Mouse (Mus musculus) neutrophil, adult 83 days (primary cell): ENCODE data around the gene Fam32a. TPM values are rescaled to one million over a fixed set of nuclear protein-coding genes. Genes with fewer than 3 reads are reported as not detected.

ENCODE experiments used
- total RNA-seq, 2 experiments: library from RNA; stranded (reverse); gene quantifications; one replicate each; pipeline ENCODE4 v1.2.4; 2023

Fam32a gene
- total RNA-seq: 100 to 1,000 TPM; 101 to 115 TPM

DNA sequence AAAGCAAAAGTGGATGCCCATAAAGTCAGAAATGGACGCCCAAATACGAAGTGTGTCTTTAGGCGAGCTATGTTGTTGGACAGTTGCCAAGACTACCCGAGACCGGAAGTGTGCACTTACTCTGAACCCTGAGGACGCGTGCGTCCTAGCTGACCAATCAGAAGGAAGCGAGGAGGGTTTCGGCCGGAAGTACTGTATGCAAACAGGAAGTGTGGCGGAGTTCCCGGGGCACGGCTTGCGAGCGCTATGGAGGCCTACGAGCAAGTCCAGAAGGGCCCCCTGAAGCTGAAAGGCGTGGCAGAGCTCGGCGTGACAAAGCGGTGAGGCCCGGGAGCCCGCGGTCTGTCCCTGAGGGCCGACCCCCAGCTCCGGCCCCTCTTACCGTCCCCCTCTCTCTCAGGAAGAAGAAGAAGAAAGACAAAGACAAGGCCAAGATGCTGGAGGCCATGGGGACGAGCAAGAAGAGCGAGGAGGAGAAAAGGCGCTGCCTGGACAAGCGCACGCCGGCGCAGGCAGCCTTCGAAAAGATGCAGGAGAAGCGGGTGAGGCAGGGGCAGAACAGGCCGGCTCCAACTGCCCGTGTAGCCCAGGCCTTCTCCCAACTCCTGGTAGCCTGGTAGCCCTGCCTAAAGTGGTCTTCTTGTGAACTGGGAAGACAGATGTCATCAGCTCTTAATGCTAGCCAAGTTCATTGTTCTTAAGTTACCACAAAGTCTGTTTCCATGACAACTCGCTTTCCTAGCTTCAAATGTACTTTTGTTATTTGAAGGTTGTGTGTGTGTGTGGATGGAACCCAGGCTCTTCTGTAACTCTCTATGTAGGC, at the start of gene Fam32a:
Gene Fam32a, plus strand, starts transcription at position 190 of the 823 bp plus-strand sequence.

DNA sequence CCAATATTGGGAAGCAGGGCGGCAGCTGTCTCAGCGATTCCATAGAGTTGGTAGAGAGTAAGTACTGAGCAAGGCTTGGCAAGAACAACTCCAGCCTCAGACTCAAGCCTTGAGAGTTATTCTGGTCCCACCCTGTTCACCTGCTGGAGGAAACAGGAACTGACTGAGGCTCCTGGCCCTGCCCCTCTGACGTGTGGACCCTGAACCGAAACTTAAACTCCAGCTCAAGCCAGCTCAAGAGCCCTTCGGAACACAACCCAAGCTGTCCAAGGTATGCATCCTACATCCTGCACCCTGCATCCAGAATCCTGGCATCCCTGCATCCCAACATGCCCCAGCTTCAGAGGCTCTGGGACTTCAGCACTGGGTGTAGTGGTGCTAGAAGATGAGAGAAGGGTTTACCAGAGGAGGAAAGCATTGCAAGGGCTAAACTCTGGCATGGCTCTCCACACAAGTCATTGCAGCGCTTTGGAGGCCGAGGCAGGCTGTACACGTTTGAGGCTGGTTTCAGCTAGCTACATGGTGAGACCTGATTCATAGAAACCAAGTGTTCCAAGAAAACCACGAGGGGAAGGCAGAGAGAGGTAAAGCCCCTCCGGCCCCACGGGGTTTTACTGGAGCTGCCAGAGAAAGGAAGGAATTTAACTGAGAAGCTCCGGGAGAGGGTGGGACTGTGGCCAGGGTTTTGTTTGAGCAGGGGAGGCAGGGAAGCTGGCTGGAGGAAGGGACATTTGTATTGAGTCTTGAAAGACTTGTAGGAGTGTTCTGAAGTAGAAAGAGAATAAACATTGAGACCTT, 29.9 kb upstream of the Fam32a start, which contains the start of gene Hsh2d:
Gene Hsh2d, plus strand, starts transcription at position 222 of the 798 bp plus-strand sequence.

DNA sequence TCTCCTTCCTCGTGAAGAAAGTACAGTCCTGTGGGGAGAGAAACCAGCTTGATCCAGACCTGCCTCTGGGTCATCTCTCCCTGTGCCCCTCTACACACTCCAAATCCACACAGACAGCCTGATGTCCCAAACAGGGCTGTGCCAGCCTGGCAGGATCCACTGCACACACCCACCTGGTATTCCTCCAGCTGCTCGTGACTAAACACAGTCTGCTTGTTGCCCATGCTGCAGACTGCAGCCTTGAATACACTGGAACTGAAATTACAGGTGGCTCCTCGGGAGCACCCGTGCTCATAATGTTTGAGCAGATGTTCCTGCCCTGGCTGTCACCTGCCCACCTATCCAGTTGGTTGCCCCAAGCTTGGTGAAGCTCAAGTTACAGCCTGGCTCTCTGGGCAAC, 6.8 kb upstream of the Fam32a start, which contains the start of gene Cib3:
Gene Cib3, minus strand, starts transcription at position 87 of the 400 bp plus-strand sequence.

DNA sequence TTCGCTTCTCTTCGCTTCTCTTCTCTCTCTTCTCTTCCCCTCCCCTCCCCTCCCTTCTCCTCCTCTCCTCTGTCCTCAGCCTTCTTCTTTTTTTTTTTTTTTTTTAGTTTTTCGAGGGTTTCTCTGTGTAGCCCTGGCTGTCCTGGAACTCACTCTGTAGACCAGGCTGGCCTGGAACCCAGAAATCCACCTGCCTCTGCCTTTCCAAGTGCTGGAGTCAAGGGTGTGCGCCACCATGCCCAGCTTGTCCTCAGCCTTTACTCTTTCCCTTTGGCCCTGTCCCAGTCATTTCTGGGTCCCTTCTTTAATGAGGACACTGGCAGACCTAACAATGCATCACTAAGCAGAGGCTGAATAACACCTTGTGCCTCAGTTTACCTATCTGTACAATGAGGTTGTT, 6.0 kb upstream of the Fam32a start, which contains the start of gene Gm11034:
Gene Gm11034, minus strand, starts transcription at position 101 of the 400 bp plus-strand sequence.

DNA sequence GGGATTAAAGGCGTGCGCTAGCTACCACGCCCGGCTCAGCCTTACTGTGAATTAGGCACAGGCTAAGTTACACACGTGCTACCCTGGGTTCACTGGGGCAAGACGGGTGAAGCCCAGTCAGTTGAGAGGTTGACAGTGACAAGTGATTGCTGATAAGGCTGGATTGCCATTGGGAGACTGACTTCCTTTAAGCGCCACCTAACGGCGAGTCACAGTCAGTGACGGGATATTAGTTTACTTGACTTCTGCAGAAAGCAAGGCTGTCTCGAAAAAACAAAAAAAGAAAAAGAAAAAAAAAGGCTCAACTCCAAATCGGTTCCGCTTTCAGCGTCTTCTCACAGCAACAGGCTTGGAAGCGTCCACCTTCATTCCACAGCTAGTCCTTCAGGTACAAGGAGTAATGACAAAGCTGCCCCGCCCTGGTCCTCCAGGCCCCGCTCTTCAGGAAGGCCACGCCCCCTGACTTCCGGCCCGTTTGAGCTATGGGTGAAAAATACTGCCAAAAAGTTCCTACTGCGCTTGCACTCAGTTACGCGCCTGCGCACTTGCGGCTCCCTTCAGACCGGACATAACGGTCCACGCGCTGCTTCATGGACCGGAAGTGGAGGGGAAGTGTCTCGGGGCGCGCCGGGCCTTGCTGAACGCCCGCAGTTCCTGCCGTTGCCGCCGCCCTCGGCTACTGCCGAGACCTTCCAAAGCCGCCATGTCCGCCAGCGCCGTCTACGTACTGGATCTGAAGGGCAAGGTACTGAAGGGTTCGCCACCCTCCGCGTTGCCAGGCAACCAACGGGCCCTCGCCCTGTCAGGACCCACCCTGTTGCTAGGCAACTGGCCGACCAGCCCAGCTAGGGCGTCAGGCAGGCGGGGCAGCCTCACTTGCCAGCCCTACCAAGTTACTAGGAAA, 20.2 kb downstream of the Fam32a start, which contains the start of gene Ap1m1:
Gene Ap1m1, plus strand, starts transcription at position 520 of the 904 bp plus-strand sequence.

Other genes starting within 250 kb of the Fam32a start
- gene Cyp4f18, start 210.1 kb upstream of the Fam32a start, total RNA-seq: 100 to 1,000 TPM; 225 TPM
- gene Olfr372, start 178.5 kb upstream of the Fam32a start, total RNA-seq: under 1 TPM; 0.13 to 0.46 TPM
- under 1 TPM; 0.31 to 0.53 TPM for gene Olfr373, start 136.6 kb upstream of the Fam32a start, total RNA-seq
- under 1 TPM; 0.13 to 0.18 TPM for gene Olfr374, start 112.7 kb upstream of the Fam32a start, total RNA-seq
- gene Tpm4, start 84.8 kb upstream of the Fam32a start, total RNA-seq: 100 to 1,000 TPM; 161 to 196 TPM
- 100 to 1,000 TPM; 120 TPM for gene Rab8a, start 58.5 kb upstream of the Fam32a start, total RNA-seq
- gene Hsh2d, start 30.1 kb upstream of the Fam32a start, total RNA-seq: 10 to 100 TPM; 12.3 to 13.4 TPM
- gene Cib3, start 6.9 kb upstream of the Fam32a start, total RNA-seq: under 1 TPM in 1 of 2 experiments, not detected in 1; 0.28 TPM
- gene Gm11034, start 6.1 kb upstream of the Fam32a start, total RNA-seq: not detected
- gene Ap1m1, start 20.3 kb downstream of the Fam32a start, total RNA-seq: 100 to 1,000 TPM; 149 TPM
- gene Gm10282, start 85.5 kb downstream of the Fam32a start, total RNA-seq: 100 to 1,000 TPM in 1 of 2 experiments, 10 to 100 TPM in 1; 84.2 to 100 TPM
- gene Klf2, start 99.3 kb downstream of the Fam32a start, total RNA-seq: 1,000 to 10,000 TPM; 1,979 to 2,643 TPM
- 10 to 100 TPM; 54.6 to 59.5 TPM for gene Eps15l1, start 201.7 kb downstream of the Fam32a start, total RNA-seq
- under 1 TPM in 1 of 2 experiments, not detected in 1; 0.31 TPM for gene Calr3, start 224.1 kb downstream of the Fam32a start, total RNA-seq
- gene 1700030K09Rik, start 224.2 kb downstream of the Fam32a start, total RNA-seq: 1 to 10 TPM; 3.0 to 5.0 TPM